Mouse (Mus musculus): ENCODE data around the gene Dffb. TPM values are rescaled to one million over a fixed set of nuclear protein-coding genes. Genes with fewer than 3 reads are reported as not detected.

Dffb gene
- polyA plus RNA-seq, 1 experiment from 2014 or later: 11.6 TPM

DNA sequence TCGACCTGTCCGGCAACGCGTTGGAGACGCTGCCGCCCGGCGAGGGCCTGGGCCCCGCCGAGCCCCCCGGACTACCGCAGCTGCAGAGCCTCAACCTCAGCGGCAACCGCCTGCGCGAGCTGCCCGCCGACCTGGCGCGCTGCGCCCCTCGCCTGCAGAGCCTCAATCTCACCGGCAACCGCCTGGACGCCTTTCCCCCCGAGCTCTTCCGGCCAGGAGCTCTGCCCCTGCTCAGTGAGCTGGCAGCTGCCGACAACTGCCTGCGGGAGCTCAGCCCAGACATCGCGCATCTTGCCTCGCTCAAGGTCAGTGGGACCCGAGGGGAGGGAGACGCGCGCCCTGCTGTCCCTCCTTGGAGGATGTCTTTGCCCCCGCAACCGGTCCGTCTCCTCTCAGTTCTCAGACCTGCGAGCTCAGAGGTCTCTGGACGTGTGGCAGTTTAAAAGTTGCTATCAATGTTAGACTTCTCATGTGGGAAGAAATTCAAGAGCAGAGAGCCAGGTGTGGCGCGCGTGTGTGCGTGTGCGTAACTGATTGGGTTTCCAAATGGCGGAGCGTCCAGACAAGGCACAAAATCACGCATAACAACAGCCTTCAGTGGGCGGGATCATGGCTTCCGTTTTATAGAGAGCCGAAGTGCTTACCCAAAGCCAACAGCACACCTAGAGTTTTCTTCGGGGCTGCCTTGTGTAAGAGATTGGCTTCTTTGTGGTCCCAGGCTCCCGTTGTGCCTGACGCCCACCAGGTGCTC, 37.4 kb upstream of the Dffb start:
- no peak for ATAC-seq (ENCODE audit: insufficient number of reproducible peaks, insufficient read depth, low FRiP score, low read depth)
- peak overlapping the region; percentile 95 for H3K9ac ChIP-seq (replicated peaks; ENCODE audit: low read depth, low read length)
- peaks cover 25% of the 10 kb centered on the region; the same call in 1 of the 2 replicates for H3K36me3 ChIP-seq (ENCODE audit: control insufficient read depth, insufficient read depth, low read length)
- WGBS: 2% methylated on average over 53 of the region's 55 CpGs
- no peaks in the 10 kb centered on the region for H3K9me3 ChIP-seq (ENCODE audit: control insufficient read depth, low read depth, low read length)
- no peaks in the 10 kb centered on the region for H3K27me3 ChIP-seq (ENCODE audit: control insufficient read depth, insufficient read depth, low read length)
- H3K27ac ChIP-seq (ENCODE audit: low read length): no peak overlapping the region; the same call in 1 of the 2 replicates
- peaks cover 14% of the 10 kb centered on the region for H3K4me1 ChIP-seq (ENCODE audit: control insufficient read depth, insufficient read depth, low read length)
- peak overlapping the region; percentile 95 for H3K4me2 ChIP-seq (replicated peaks; ENCODE audit: low read depth, low read length)
- peak overlapping the region; percentile 96 for H3K4me3 ChIP-seq (ENCODE audit: low read depth, low read length)

DNA sequence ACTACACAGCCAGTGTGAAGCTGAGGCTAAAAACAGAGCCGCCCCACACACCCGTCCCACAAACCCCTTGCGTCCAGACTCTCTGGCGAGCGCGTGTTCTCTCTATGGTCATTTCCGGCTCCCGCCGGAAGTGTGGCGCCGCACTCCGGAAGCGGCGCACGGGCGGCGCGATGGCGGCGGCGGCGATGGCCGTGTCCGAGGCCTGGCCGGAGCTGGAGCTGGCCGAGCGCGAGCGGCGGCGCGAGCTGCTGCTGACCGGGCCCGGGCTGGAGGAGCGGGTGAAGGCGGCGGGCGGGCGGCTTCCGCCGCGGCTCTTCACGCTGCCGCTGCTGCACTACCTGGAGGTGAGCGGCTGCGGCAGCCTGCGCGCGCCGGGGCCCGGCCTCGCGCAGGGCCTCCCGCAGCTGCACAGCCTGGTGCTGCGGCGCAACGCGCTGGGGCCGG, 36.7 kb upstream of the Dffb start, which contains the start of gene Lrrc47:
TSS of gene Lrrc47 (plus strand) at position 86 of the 444 bp plus-strand sequence.
- peak within 1 kb of the TSS; percentile 95 for H3K9ac ChIP-seq (replicated peaks; ENCODE audit: low read depth, low read length)
- peak within 1 kb of the TSS; percentile 96 for H3K4me3 ChIP-seq (ENCODE audit: low read depth, low read length)
- under 1% methylated on average over 59 of the region's 59 CpGs for WGBS
- H3K27ac ChIP-seq (ENCODE audit: low read length): no peak within 1 kb of the TSS; the same call in 1 of the 2 replicates
- no peaks in the 10 kb centered on the region for H3K9me3 ChIP-seq (ENCODE audit: control insufficient read depth, low read depth, low read length)
- H3K36me3 ChIP-seq (ENCODE audit: control insufficient read depth, insufficient read depth, low read length): peaks cover 22% of the 10 kb centered on the region; the same call in 1 of the 2 replicates
- peak; percentile 91 for ATAC-seq (ENCODE audit: insufficient number of reproducible peaks, insufficient read depth, low FRiP score, low read depth)
- H3K4me2 ChIP-seq (replicated peaks; ENCODE audit: low read depth, low read length): peak within 1 kb of the TSS; percentile 95
- H3K4me1 ChIP-seq (ENCODE audit: control insufficient read depth, insufficient read depth, low read length): peaks cover 14% of the 10 kb centered on the region
- H3K27me3 ChIP-seq (ENCODE audit: control insufficient read depth, insufficient read depth, low read length): no peaks in the 10 kb centered on the region

DNA sequence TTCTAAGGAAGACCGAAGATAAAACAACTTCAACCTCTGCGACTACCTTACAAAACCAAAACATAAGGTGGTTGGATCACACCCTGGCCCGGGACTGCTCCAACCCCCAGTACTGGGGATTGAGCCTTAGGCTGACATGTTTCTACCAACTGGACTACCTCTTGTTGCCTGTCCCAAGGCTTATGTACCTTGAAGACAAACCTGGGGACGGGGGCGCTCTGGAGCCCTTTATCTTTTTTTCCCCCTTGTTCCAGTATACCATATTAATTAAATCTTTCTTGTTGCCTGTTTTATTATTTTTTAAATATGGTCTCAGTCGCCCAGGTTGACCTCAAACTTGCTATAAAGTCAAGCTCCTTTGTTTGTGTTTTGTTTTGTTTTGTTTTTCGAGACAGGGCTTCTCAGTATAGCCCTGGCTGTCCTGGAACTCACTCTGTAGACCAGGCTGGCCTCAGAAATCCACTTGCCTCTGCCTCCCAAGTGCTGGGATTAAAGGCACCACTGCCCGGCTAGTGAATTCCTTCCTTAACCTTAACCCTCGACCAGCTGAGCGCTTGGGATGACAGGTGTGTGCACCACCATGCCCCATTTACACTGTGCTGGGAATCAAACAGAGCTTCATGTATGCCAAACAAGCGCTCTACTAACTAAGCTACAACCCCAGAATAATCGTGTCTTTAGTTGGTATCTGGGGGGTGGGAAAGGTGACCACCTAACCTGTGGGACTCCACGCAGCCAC, 36.1 kb upstream of the Dffb start:
- Histone ChIP-seq H3K9ac (replicated peaks; ENCODE audit: low read depth, low read length) (peak overlapping the region; percentile 95), H3K36me3 (ENCODE audit: control insufficient read depth, insufficient read depth, low read length) (peaks cover 21% of the 10 kb centered on the region; the same call in 1 of the 2 replicates), H3K4me1 (ENCODE audit: control insufficient read depth, insufficient read depth, low read length) (peaks cover 14% of the 10 kb centered on the region), H3K27me3 (ENCODE audit: control insufficient read depth, insufficient read depth, low read length) (no peaks in the 10 kb centered on the region), H3K4me3 (ENCODE audit: low read depth, low read length) (peak overlapping the region; percentile 96), H3K27ac (ENCODE audit: low read length) (no peak overlapping the region), H3K4me2 (replicated peaks; ENCODE audit: low read depth, low read length) (peak overlapping the region; percentile 95), H3K9me3 (ENCODE audit: control insufficient read depth, low read depth, low read length) (no peaks in the 10 kb centered on the region)
- no peak for ATAC-seq (ENCODE audit: insufficient number of reproducible peaks, insufficient read depth, low FRiP score, low read depth)
- WGBS: 27% methylated on average over 13 of the region's 13 CpGs

DNA sequence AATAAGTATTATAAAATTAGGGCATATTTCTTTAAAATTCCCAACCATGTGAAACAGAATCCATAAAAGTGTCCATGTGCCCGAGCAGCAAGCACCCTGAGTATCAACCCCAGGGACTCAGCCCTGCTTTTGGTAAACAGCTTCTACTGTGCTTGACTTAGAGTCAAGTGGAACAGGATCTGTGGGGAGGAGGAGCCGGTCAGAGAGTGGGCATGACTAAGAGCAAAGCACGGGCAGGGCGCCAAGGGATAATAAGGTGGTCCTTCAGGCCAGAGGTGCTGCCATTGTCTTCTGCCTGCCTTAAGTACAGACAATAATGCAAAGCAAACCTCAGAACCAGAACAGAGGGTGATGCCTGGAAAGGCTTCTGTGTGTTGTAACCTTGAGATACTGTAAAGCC, 32.8 kb upstream of the Dffb start:
- H3K9ac ChIP-seq (replicated peaks; ENCODE audit: low read depth, low read length): no peak overlapping the region
- no peak for ATAC-seq (ENCODE audit: insufficient number of reproducible peaks, insufficient read depth, low FRiP score, low read depth)

DNA sequence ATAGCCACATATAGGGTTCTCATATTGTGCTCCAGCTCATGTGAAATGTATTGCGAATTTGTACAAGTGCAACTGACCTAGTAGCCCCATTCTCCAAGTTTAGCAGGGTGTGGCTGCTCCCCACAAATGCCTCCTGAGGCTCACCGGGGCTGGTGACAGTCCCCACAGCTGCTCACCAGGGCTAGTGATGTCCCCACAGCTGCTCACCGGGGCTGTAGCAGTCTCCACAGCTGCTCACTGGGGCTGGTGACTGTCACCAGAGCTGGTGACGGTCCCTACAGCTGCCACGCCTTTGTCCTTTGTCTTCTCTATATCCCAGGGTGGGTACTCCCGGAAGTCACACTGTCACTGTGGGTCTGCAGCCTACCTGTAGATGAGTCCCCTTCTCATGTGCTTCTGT, 31.3 kb upstream of the Dffb start:
- no peak overlapping the region for H3K27ac ChIP-seq (ENCODE audit: low read length)
- no peak overlapping the region for H3K9ac ChIP-seq (replicated peaks; ENCODE audit: low read depth, low read length)
- ATAC-seq (ENCODE audit: insufficient number of reproducible peaks, insufficient read depth, low FRiP score, low read depth): no peak
- no peak overlapping the region for H3K4me2 ChIP-seq (replicated peaks; ENCODE audit: low read depth, low read length)
- H3K36me3 ChIP-seq (ENCODE audit: control insufficient read depth, insufficient read depth, low read length): peaks cover 25% of the 10 kb centered on the region
- no peaks in the 10 kb centered on the region for H3K4me1 ChIP-seq (ENCODE audit: control insufficient read depth, insufficient read depth, low read length)
- 89% methylated on average over 6 of the region's 6 CpGs for WGBS
- H3K9me3 ChIP-seq (ENCODE audit: control insufficient read depth, low read depth, low read length): no peaks in the 10 kb centered on the region
- no peak overlapping the region for H3K4me3 ChIP-seq (ENCODE audit: low read depth, low read length)
- H3K27me3 ChIP-seq (ENCODE audit: control insufficient read depth, insufficient read depth, low read length): no peaks in the 10 kb centered on the region

More for the DNA sequence above, 32.8 kb upstream of the Dffb start:
- no peak overlapping the region for H3K4me2 ChIP-seq (replicated peaks; ENCODE audit: low read depth, low read length)
- H3K27ac ChIP-seq (ENCODE audit: low read length): no peak overlapping the region
- no peak overlapping the region for H3K4me3 ChIP-seq (ENCODE audit: low read depth, low read length)
- H3K36me3 ChIP-seq (ENCODE audit: control insufficient read depth, insufficient read depth, low read length): peaks cover 21% of the 10 kb centered on the region
- 83% methylated on average over 4 of the region's 4 CpGs for WGBS
- no peaks in the 10 kb centered on the region for H3K27me3 ChIP-seq (ENCODE audit: control insufficient read depth, insufficient read depth, low read length)
- peaks cover 3% of the 10 kb centered on the region for H3K4me1 ChIP-seq (ENCODE audit: control insufficient read depth, insufficient read depth, low read length)
- no peaks in the 10 kb centered on the region for H3K9me3 ChIP-seq (ENCODE audit: control insufficient read depth, low read depth, low read length)

DNA sequence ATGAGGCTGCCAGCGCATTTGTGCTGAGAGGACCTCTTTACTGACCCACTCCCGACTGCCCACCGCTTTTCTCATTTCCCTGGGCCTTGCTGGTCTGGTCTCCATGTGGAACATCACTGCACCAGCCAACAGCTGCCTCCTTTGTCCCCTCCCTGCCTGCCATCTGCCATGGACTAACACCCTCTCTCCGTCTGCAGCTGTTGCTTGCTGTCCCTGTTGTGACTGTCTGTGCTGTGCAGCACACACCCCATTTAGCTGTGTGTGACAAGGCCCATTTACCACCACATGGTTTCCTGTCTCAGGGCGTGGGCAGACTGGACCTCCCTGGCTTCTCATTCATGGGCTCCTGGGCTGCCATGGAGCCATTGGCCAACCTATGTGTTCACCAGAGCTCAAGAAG, 30.6 kb upstream of the Dffb start:
- H3K9ac ChIP-seq (replicated peaks; ENCODE audit: low read depth, low read length): no peak overlapping the region
- H3K27me3 ChIP-seq (ENCODE audit: control insufficient read depth, insufficient read depth, low read length): no peaks in the 10 kb centered on the region
- H3K36me3 ChIP-seq (ENCODE audit: control insufficient read depth, insufficient read depth, low read length): peaks cover 25% of the 10 kb centered on the region
- H3K4me3 ChIP-seq (ENCODE audit: low read depth, low read length): no peak overlapping the region
- H3K9me3 ChIP-seq (ENCODE audit: control insufficient read depth, low read depth, low read length): no peaks in the 10 kb centered on the region
- no peak overlapping the region for H3K4me2 ChIP-seq (replicated peaks; ENCODE audit: low read depth, low read length)
- no peaks in the 10 kb centered on the region for H3K4me1 ChIP-seq (ENCODE audit: control insufficient read depth, insufficient read depth, low read length)
- no peak for ATAC-seq (ENCODE audit: insufficient number of reproducible peaks, insufficient read depth, low FRiP score, low read depth)
- no peak overlapping the region for H3K27ac ChIP-seq (ENCODE audit: low read length)
- WGBS: 89% methylated on average over 5 of the region's 5 CpGs

DNA sequence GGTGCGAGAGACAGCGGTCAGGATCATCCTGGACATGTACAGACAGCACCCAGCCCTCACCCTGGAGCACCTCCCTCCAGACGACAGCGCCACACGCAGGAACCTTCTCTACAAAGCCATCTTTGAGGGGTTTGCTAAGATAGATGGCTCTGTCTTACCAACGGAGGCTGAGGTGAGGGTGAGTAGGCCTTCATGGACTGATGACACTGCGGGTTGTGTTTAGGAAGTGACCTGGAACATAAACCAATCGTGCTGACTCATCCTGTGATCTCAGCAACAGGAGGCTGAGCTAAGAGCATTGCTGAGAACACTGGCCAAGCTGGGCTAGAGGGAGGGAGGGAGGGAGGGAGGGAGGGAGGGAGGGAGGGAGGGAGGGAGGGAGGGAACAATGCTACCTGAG, 18.6 kb upstream of the Dffb start:
- no peak overlapping the region for H3K9ac ChIP-seq (replicated peaks; ENCODE audit: low read depth, low read length)
- no peak for ATAC-seq (ENCODE audit: insufficient number of reproducible peaks, insufficient read depth, low FRiP score, low read depth)
- no peak overlapping the region for H3K4me3 ChIP-seq (ENCODE audit: low read depth, low read length)
- 90% methylated on average over 8 of the region's 8 CpGs for WGBS
- no peaks in the 10 kb centered on the region for H3K9me3 ChIP-seq (ENCODE audit: control insufficient read depth, low read depth, low read length)
- H3K27me3 ChIP-seq (ENCODE audit: control insufficient read depth, insufficient read depth, low read length): no peaks in the 10 kb centered on the region
- no peaks in the 10 kb centered on the region for H3K4me1 ChIP-seq (ENCODE audit: control insufficient read depth, insufficient read depth, low read length)
- H3K36me3 ChIP-seq (ENCODE audit: control insufficient read depth, insufficient read depth, low read length): peaks cover 70% of the 10 kb centered on the region
- no peak overlapping the region for H3K27ac ChIP-seq (ENCODE audit: low read length)
- no peak overlapping the region for H3K4me2 ChIP-seq (replicated peaks; ENCODE audit: low read depth, low read length)

DNA sequence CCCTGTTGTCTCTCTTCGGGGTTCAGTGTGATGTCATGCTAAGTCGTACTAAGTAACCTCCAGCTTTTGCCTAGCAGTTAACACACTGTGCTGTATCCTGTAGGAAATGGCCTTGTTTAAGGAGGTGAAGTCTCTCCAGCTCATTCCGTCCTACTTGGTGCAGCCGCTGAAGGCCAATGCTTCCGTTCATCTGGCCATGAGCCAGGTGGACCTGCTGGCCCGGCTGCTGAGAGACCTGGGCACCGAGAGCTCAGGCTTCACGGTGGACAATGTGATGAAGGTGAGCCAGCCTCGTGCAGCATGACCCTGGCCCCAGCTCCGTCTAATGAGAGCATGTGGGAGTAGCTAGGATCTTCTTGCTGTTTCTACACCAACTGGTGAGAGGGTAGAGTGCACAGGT, 17.8 kb upstream of the Dffb start:
- no peak overlapping the region for H3K9ac ChIP-seq (replicated peaks; ENCODE audit: low read depth, low read length)
- H3K4me3 ChIP-seq (ENCODE audit: low read depth, low read length): no peak overlapping the region
- no peaks in the 10 kb centered on the region for H3K9me3 ChIP-seq (ENCODE audit: control insufficient read depth, low read depth, low read length)
- no peak for ATAC-seq (ENCODE audit: insufficient number of reproducible peaks, insufficient read depth, low FRiP score, low read depth)
- no peaks in the 10 kb centered on the region for H3K27me3 ChIP-seq (ENCODE audit: control insufficient read depth, insufficient read depth, low read length)
- no peaks in the 10 kb centered on the region for H3K4me1 ChIP-seq (ENCODE audit: control insufficient read depth, insufficient read depth, low read length)
- no peak overlapping the region for H3K4me2 ChIP-seq (replicated peaks; ENCODE audit: low read depth, low read length)
- peaks cover 70% of the 10 kb centered on the region for H3K36me3 ChIP-seq (ENCODE audit: control insufficient read depth, insufficient read depth, low read length)
- no peak overlapping the region for H3K27ac ChIP-seq (ENCODE audit: low read length)
- WGBS: 86% methylated on average over 10 of the region's 10 CpGs
